Mouse (Mus musculus) thymus, postnatal 36 days (tissue): ENCODE results near the gene Nfam1.
A peak's percentile ranks its signal among the peaks of the same experiment; 100 is the strongest.

Experiments
- DNase-seq, 2 experiments: peaks; one replicate each; pipeline ENCODE4 v3.0.0; 2022; ENCODE audit warnings: mixed read lengths in 2 of 2

The Nfam1 gene

GRCm38 (mm10) chr15:82992079-82992783 lies 40.9 kb downstream of the Nfam1 start:
- peak; percentile 17 to 21 for DNase-seq

- DNase-seq, result no peak
These were observed 43.9 kb downstream of the Nfam1 start for GRCm38 (mm10) chr15:82989190-82989704.

DNA sequence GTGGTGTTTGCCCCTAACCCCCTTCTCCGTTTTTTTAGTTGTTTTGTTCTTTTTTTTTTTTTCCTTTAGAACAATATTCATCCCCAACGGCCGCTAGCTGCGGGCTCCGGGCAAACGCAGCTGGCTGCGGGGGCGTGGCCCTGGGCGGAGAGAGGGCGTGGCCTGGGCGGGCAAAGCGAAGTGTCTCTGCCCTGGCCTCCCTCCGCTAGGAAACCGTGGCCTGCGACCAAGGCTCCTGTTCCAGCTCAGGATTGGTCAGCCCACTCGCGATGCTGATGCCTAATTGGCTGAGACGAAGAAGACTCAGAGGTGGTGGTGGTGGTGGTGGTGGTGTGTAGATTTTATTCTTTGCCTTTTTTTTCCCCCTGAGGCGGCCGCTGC lies 45.4 kb downstream of the Nfam1 start, which contains the start of gene Tcf20:
Gene Tcf20 (minus strand): TSS at position 141 of the 381 bp plus-strand sequence.
- peak; percentile 98 for DNase-seq

GRCm38 (mm10) chr15:82987014-82987731 lies 45.9 kb downstream of the Nfam1 start:
- peak; percentile 44 to 56 for DNase-seq

DNA sequence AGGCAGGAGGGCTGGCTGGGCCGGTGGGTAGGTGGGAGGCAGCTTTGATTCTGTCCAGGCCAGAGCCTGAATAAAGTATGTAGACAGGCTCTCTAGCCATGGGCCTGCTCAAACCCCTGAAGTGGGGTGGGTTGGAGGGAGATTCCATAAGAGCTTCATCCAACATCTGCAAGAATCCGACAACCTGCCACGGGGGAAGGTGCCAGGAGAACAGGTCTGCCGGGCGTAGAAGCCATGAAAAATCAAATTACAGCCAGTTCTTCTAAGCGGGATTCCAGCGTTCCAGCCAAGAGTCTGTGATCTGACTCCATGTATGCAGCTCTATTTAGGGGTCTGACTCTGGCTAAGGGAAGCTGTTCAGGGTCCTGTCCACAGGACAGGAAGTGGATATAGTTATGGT lies 48.5 kb downstream of the Nfam1 start:
- no peak for DNase-seq

DNA sequence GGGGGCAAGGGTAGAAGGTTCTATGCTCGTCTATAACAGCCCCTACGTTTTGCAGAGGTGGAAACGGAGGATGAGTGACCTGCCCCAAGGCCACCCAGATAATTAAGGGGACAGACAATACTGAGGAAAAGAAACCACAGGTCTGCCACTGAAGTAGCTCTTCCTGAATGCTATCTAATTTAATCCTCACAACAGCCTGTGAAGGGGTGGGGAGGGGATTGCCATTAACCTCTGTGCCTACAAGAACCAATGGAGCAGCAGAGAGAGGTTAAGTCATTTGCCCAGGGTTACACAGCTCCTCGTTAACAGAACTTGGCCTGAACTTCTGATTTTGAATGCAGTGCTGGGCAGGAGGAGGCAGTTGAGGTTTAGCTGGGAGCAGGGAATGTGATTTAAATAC lies 49.0 kb downstream of the Nfam1 start:
- DNase-seq, result no peak

GRCm38 (mm10) chr15:82983416-82984026 lies 49.6 kb downstream of the Nfam1 start:
- no peak for DNase-seq

DNA sequence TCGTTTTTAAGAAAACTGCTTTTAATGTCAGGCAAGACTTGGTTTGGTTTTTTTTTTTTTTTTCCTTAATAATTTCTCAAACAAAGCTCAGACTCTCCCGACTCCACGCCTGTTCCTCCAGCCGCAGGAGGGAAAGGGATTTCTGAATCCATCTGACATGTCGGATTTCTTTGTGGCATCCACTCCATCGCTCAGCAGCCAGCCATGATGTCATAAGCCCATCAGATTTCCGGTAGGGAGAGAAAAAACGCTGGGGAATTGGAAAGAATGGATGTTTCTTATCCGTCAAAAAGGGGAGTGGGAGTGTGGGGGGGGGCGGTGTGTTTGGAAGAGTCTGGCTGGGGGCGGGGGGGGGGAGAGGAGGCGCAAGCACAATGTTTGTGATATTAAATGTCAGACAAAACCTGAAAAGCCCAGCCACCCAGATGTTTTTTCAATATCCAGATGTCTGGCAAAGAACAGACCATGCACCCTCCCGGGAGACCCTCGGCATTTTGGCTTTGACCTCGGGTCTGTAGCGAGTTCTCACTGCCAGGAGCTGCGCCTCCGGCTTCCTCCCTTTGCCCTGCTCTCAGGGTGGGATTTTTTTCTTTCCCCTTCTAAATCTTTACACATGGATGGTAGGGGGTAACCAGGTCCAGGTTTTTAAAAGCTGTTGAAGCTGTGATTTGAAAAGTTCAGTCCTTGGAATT lies 50.2 kb downstream of the Nfam1 start:
- DNase-seq, result no peak

GRCm38 (mm10) chr15:82981676-82982520 lies 51.2 kb downstream of the Nfam1 start:
- no peak for DNase-seq

DNA sequence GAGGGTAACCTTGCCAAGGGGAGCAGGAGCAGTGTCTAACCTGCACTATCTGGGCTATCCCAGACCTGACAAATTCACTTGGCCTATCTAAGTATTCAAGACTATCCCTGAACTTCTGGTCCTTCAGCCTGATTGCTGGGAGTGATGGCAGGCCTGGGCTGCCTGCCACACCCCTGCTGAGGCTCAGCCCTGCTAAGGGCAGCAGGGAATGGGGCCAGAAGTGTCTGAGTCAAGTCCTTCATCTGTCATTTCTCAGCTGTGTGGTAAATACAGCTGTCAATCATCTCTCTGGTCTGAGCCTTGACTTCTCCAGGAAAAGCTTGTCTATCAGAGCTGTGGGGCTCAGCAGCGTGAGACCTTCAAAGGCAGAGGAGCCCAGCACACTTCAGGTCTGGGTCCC lies 53.6 kb downstream of the Nfam1 start:
- no peak for DNase-seq

- peak; percentile 13 to 32 for DNase-seq
These were observed 58.6 kb downstream of the Nfam1 start for GRCm38 (mm10) chr15:82974471-82974870.

DNA sequence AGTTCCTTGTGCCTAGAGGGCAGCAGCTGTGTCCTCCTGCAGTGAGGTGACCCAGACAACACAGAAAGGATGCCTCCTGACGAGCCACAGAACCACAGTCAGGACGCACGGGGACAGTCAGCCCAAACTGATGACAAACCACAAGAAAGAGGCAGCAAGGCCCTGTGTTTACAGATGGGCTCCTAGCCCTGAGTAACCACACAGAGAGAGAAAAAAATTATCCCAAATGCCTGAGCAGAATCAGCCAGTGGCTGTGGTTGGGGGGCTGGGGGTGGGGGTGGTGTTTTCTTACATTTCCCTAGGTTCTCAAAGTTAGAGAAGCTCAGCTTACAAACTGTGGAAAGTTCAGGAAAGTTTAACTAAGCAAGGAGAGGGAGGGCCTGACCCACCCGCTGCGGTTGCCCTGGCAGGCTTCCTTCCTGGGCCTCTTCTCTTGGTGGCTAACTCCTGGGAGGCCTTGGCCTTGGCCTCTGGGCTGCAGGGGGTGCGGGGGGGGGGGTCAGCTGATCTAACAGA lies 63.8 kb downstream of the Nfam1 start:
- peak in 1 of 2 experiments; percentile 12 for DNase-seq

DNA sequence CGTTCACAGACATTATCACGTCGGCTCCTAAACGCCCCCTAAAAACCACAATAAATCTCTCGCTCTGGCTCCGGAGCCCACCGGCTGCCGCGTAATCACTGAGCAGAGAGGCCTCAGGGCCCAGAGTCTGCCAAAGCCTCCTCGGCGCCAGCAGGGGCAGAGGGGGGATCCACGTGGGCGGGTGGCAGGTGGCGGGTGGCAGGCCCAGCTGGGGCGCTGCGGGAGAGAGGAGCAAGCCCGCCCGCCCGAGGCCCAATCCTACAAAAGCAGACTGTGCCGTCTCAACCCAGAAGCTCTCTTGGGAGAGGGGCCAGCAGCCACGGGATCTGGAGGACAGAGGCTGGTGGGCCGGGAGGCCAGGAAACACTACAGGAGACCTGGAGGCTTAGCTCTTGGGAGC lies 64.7 kb downstream of the Nfam1 start:
- peak; percentile 75 to 84 for DNase-seq

DNA sequence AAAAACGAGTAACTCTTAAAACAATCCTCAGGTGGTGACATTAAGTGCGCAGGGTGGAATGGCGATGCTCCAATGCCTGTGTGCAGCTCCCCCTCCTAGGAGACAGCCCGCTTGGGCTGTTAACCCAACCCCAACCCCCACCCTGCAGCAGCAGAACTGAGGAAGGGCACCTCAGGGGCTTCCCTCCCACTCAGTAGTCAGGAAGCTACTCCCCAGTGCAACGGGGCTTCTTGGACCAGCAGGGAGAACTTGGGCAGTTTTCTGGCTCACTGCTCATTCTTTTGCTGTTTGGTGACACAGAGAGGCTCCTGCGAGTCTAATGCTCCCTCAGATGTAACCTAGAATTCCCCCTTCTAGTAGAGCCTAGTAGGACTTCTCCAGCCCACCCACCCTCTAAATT lies 65.2 kb downstream of the Nfam1 start:
- DNase-seq, result peak in 1 of 2 experiments; percentile 33

- DNase-seq, result peak in 1 of 2 experiments; percentile 8
These were observed 68.8 kb downstream of the Nfam1 start for GRCm38 (mm10) chr15:82964266-82964825.

- peak; percentile 29 to 51 for DNase-seq
These were observed 69.5 kb downstream of the Nfam1 start for GRCm38 (mm10) chr15:82963556-82964156.

DNA sequence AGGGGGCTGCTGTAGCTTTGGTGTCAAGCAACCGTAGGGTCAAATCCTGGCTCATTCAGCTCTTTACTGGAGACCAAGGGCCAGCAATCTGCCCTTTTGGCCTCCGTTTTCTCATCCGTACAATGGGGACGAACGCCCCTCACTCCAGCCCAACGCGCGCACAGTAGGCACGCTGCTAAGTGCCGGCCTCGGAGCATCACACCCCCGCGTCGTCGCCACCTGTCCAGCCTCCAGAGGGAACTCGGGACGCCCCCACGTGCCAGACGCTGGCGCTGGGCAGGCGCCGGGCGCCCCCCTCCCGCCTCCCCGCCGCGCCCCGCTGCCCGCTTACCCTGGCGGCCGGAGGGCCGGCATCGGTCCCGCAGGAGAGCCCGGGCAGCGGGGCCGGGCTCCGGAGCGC lies 70.0 kb downstream of the Nfam1 start:
- DNase-seq, result peak; percentile 14 to 34

GRCm38 (mm10) chr15:82962536-82962935 lies 70.6 kb downstream of the Nfam1 start:
- DNase-seq, result no peak

DNA sequence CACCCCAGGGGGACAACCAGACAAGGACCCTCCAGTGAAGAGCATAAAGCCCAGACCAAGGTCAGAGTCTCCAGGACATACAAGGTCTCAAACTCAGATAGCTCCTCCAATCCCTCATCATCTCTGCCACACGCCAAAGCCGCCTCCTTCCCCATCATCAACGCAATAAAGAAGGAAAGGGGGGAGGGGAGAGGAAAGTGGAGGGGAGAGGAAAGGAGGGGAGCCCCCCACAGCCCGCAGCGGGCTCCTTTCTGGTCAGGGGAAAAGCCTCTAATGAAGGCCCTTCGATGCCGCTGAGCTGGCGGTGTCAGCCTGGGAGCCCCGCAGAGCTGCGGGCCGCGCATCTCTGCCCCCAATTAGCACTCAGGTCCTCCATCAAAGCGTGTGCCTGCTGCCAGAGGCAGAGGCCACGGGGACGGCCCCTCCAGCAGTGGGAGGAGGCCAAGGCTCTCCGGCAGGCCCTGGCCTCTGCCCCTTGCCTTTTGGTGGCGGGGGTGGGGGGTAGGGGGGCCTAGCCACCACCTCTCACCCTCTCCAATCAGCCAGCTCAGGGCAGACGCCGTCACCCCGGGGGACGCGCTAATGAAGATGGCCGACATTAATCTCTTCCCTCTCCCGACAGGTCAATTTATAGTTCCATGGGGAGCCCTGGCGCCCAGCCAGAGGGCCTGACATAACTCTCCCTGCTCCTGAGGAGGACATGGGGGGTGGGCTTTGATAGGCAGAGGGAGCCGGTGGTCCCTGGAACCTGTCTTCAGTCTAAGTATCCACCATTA lies 72.1 kb downstream of the Nfam1 start:
- DNase-seq, result no peak

DNA sequence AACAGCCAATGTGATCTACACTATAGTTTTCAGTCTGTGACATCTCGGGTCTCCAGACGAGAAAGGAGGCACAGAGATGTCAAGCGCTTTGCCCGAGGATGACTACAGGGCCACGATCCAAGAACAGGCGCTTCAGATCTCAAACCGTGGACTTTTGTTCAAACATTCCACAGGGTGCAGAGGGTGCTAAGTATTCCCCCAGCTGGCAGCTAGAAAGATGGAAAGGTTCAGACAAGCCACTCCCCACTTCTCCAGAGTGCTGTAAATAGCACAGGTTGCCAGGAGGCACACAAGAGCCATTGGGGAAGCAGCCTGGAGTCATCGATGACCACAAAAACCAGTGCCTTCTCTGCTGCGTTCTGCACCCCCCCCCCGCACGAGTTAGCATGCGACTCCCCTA lies 74.0 kb downstream of the Nfam1 start:
- DNase-seq, result no peak
